Mouse (Mus musculus) spleen, adult 2 months (tissue): ENCODE results near the gene Zfp512b. TPM values are rescaled to one million over a fixed set of nuclear protein-coding genes. Genes with fewer than 3 reads are reported as not detected.

ENCODE experiments used
- DNase-seq, 2 experiments: peaks; one replicate each; pipeline versions ENCODE4 v3.0.0 to v3.0.0-alpha.2; 2012 to 2021; ENCODE audit warnings: low spot score in 2 of 2, low read depth in 1 of 2
- H3K27ac ChIP-seq: fragments of 200-500 bp; 2 replicates; pipeline ENCODE4 v1.5.1; 2012; ENCODE audit warnings: low read length, inconsistent platforms; ENCODE audit not compliant: insufficient read depth
- H3K27me3 ChIP-seq: fragments of 200-500 bp; 2 replicates; pipeline ENCODE4 v1.6.1; 2012; ENCODE audit warnings: mild to moderate bottlenecking, moderate library complexity, low read length, inconsistent platforms; ENCODE audit not compliant: control insufficient read depth, insufficient read depth
- H3K36me3 ChIP-seq: fragments of 200-500 bp; 2 replicates; pipeline ENCODE4 v1.6.1; 2012; ENCODE audit warnings: mild to moderate bottlenecking, low read length, inconsistent platforms; ENCODE audit not compliant: control insufficient read depth, insufficient read depth
- H3K4me1 ChIP-seq: fragments of 200-500 bp; 2 replicates; pipeline ENCODE4 v1.6.1; 2011; ENCODE audit warnings: inconsistent platforms; ENCODE audit not compliant: control insufficient read depth, insufficient read depth, insufficient read length
- H3K4me3 ChIP-seq: fragments of 200-500 bp; 2 replicates; pipeline ENCODE4 v1.5.1; 2011; ENCODE audit warnings: mild to moderate bottlenecking, inconsistent platforms; ENCODE audit not compliant: insufficient read depth, insufficient read length; ENCODE audit errors: extremely low read depth
- CTCF ChIP-seq: fragments of 200-500 bp; IDR thresholded peaks from 2 replicates; pipeline ENCODE4 v1.5.1; 2011; ENCODE audit warnings: mild to moderate bottlenecking, inconsistent platforms; ENCODE audit not compliant: insufficient read depth, insufficient read length, insufficient replicate concordance; ENCODE audit errors: extremely low read depth
- POLR2A ChIP-seq: fragments of 200-500 bp; IDR thresholded peaks from 2 replicates; pipeline ENCODE4 v1.6.1; 2011; ENCODE audit warnings: low read depth, low read length, inconsistent platforms
- WGBS: fragments of 180-500 bp; shearing (Covaris S2); methylation state at CpG from one replicate; pipeline ENCODE4 v1.1.7; 2018; 5-methylcytosine and 5-hydroxymethylcytosine counted together
- polyA plus RNA-seq: library from polyadenylated mRNA; depleted of rRNA; stranded (reverse); fragments of >200 nt; gene quantifications from 2 replicates; pipeline ENCODE4 v1.2.3, GENCODE M21; 2012; rRNA removed

The Zfp512b gene
- polyA plus RNA-seq, result 32.3 and 42.2 TPM in 2 replicates

GRCm38 (mm10) chr2:181592231-181593041, at the start of gene Zfp512b:
Zfp512b (minus strand) TSS chr2:181592803.
- 1% methylated on average over 85 of the region's 97 CpGs for WGBS
- Histone ChIP-seq H3K4me1 (peaks cover 9% of the 10 kb centered on the region; the same call in 1 of the 2 replicates), H3K27me3 (no peaks in the 10 kb centered on the region), H3K27ac (peak within 1 kb of the TSS; percentile 79), H3K36me3 (peaks cover 4% of the 10 kb centered on the region), H3K4me3 (peak within 1 kb of the TSS; percentile 66)
- DNase-seq, result peak in 1 of 2 experiments; percentile 66
- TF ChIP-seq CTCF, result no peak
- TF ChIP-seq POLR2A, result peak; percentile 4; the same call in 1 of the 2 replicates

DNA sequence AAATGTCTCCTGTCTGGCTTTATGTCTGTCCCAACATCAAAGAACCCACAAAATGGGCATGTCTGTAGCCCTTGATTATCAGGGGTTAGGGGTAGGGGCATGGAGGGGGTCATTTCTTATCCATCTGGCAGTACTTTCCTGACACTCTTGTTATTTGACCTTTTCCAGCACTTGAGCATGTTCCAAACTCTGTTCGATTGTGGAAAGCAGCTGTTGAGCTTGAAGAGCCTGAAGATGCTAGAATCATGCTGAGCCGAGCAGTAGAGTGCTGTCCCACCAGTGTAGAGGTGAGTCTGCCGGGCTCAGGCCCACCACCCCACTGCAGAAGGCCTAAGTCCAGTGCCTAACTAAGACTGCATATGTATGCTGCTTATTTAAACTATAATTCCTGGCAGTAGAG, 43.3 kb upstream of the Zfp512b start:
- Histone ChIP-seq H3K27me3 (no peaks in the 10 kb centered on the region), H3K27ac (no peak overlapping the region), H3K36me3 (peaks cover 53% of the 10 kb centered on the region), H3K4me3 (no peak overlapping the region), H3K4me1 (no peaks in the 10 kb centered on the region)
- no peak for TF ChIP-seq CTCF
- TF ChIP-seq POLR2A, result no peak
- 92% methylated on average over 3 of the region's 3 CpGs for WGBS
- DNase-seq, result no peak

DNA sequence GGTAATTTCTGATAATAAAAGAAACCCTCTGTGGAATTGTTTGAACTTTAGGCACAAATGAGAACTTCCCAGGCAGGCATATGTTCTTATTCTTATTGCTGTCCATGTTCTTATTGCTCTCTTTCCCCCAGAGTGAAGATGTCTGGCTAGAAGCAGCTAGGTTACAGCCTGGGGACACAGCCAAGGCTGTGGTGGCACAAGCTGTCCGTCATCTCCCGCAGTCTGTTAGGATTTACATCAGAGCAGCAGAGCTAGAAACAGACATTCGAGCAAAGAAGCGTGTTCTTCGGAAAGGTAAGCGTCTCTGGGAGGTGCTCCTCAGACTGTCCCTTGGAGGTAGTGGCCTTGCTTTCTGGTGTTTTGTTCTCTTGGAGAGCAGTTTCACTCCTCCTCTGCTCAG, 40.0 kb upstream of the Zfp512b start:
- TF ChIP-seq POLR2A (no peak), CTCF (no peak)

GRCm38 (mm10) chr2:181628471-181628870, 35.9 kb upstream of the Zfp512b start:
- no peak for TF ChIP-seq POLR2A
- no peak for TF ChIP-seq CTCF
- Histone ChIP-seq H3K27ac (no peak overlapping the region), H3K27me3 (no peaks in the 10 kb centered on the region), H3K4me1 (no peaks in the 10 kb centered on the region), H3K36me3 (peaks cover 19% of the 10 kb centered on the region), H3K4me3 (no peak overlapping the region)
- no peak for DNase-seq

More for the DNA sequence above, 40.0 kb upstream of the Zfp512b start:
- 95% methylated on average over 6 of the region's 6 CpGs for WGBS
- Histone ChIP-seq H3K27me3 (no peaks in the 10 kb centered on the region), H3K36me3 (peaks cover 46% of the 10 kb centered on the region), H3K27ac (no peak overlapping the region), H3K4me1 (no peaks in the 10 kb centered on the region), H3K4me3 (no peak overlapping the region)
- no peak for DNase-seq

DNA sequence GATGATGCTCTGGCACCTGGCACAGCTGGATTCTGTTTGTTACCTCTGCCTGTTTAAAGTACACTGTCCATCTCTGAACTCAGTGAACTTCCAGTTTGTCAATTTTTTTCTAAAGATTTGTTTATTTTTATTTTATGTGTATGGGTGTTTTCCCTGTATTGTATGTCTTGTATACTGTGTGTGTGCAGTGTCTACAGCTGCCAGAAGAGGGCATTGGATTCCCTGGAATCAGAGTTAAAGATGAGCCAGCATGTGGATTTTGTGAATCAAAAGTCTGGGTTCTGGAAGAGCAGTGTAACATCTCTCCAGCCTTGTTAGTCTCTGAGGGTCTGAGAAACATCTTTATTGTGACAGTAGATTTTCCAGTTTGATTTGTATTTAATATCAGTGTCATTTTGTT, 30.8 kb upstream of the Zfp512b start:
- no peak overlapping the region for H3K4me3 ChIP-seq
- no peak overlapping the region for H3K27ac ChIP-seq
- H3K36me3 ChIP-seq, result peaks cover 19% of the 10 kb centered on the region
- no peaks in the 10 kb centered on the region for H3K4me1 ChIP-seq
- TF ChIP-seq CTCF (no peak), POLR2A (no peak)
- DNase-seq, result no peak
- no peaks in the 10 kb centered on the region for H3K27me3 ChIP-seq

DNA sequence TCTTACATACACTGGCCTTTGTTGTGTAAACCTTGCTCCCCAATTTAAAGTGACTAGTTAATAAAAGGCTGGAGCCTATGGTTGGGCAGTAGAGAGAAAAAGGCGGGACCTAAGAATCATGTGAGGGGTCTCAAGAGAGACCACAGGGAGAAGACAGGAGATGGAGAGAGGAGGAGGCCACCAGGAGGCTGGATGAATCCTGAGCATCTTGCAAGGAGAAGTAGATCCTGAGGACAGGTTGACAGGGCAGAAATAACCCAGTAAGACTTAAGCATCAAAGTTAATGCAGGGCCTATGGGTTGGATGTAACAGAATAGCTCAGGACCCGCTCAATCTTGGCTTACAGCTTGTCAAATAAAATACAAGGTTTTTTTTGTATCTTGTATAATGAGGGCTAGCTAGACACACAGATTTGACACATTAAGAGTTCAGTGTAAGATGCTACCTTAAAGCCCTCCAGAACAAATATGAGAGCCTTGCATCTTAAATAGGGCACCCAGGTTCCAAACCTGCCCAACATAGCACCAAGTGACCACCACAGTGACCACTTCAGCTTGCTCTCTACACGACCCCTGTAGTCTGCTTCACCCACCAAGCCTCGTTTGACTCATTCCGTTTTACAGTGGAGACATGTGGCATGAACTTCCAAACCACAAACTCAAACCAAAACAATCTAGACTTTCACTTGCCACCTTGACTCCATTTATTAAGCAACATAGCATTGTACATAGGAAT, 26.3 kb upstream of the Zfp512b start:
- TF ChIP-seq POLR2A (no peak), CTCF (no peak)
- H3K27me3 ChIP-seq, result no peaks in the 10 kb centered on the region
- 82% methylated on average over 5 of the region's 5 CpGs for WGBS
- peaks cover 22% of the 10 kb centered on the region for H3K36me3 ChIP-seq
- H3K27ac ChIP-seq, result no peak overlapping the region
- no peak overlapping the region for H3K4me3 ChIP-seq
- DNase-seq, result no peak
- no peaks in the 10 kb centered on the region for H3K4me1 ChIP-seq

DNA sequence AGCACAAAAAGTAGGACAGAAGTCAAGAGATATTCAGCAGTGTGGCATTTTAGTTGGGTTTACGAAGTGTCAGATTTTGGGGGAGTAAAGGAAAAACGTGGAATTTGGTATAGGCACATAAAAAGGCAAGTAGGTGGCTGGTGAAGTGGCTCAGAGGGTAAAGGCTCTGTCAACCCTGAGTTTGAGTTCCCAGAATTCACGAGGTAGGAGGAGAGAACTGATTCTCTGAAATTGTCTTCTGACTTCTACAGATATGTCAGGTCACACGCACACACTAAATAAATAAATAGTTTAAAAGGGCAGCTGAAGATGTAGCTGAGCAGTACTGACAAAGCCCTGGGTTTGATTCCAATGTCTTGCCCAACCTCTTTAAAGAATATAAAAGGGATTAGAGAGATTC, 9.8 kb upstream of the Zfp512b start:
- Histone ChIP-seq H3K27ac (no peak overlapping the region), H3K4me3 (no peak overlapping the region), H3K36me3 (no peaks in the 10 kb centered on the region), H3K4me1 (peaks cover 4% of the 10 kb centered on the region), H3K27me3 (no peaks in the 10 kb centered on the region)
- DNase-seq, result no peak
- WGBS, result 75% methylated on average over 4 of the region's 4 CpGs
- TF ChIP-seq POLR2A, result no peak
- TF ChIP-seq CTCF, result no peak
